ENCODE assay signal across 7 mouse cellular contexts in the genomic region with DNA sequence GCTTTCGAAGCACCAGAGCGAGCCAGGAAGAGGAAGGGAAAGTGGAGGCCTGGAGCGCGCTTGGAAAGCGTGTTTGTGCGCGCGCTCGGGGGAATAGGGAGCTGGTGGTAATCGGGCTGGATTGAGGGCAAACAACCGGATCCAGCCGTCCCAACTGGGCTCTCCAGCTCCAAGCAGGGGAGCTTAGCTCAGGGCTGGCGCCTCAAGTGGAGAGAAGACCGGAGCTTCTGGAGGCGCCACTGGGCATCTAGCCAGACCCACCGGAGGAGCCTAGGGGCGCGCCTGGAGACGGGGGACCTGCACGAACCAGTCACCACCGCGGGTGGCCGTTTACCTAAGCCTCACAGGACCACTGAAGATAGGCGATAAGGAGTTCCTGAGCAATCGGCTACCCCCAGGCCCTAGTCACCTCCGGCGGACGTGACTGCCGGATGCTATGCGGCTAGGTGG. TPM values are rescaled to one million over a fixed set of nuclear protein-coding genes. Genes with fewer than 3 reads are reported as not detected.
DNase-seq lines count a peak whose midpoint lies in the region; ATAC-seq and TF ChIP-seq lines count a peak whose summit lies in the region.

No protein-coding gene starts in this region.

- no peak for DNase-seq in spleen, adult 2 months (ENCODE audit: low read depth in 1 of 2, low spot score in 2 of 2)
- no peak for DNase-seq in spleen, adult 18-20 months
- DNase-seq in heart, postnatal 0 days (ENCODE audit: low spot score) = peak; percentile 31
- DNase-seq in frontal cortex, postnatal 10 days (ENCODE audit: low spot score in 2 of 2) = no peak

- TF ChIP-seq EP300 in heart, postnatal 0 days (IDR thresholded peaks at IDR 0.05; ENCODE audit: low read depth) = no peak

- no peaks in the 10 kb centered on the region for H3K9me3 ChIP-seq in embryonic facial prominence, embryonic 12.5 days
- H3K9me3 ChIP-seq in heart, postnatal 0 days (replicated peaks; ENCODE audit: control insufficient read depth, low read length) = no peaks in the 10 kb centered on the region
- H3K9me3 ChIP-seq in limb, embryonic 12.5 days = no peaks in the 10 kb centered on the region
- no peaks in the 10 kb centered on the region for H3K9me3 ChIP-seq in midbrain, embryonic 13.5 days

- no peak for ATAC-seq in embryonic facial prominence, embryonic 12.5 days (ENCODE audit: insufficient number of reproducible peaks, insufficient read depth, low FRiP score, low TSS enrichment)
- ATAC-seq in heart, postnatal 0 days (ENCODE audit: insufficient read depth, low read depth) = no peak
- ATAC-seq in limb, embryonic 12.5 days (ENCODE audit: insufficient number of reproducible peaks, insufficient read depth, low FRiP score, low TSS enrichment, low read depth) = no peak
- no peak for ATAC-seq in midbrain, embryonic 13.5 days

- H3K27ac ChIP-seq in spleen, adult 2 months (ENCODE audit: insufficient read depth, low read length) = peak overlapping the region; percentile 62
- H3K27ac ChIP-seq in embryonic facial prominence, embryonic 12.5 days = no peak overlapping the region
- H3K27ac ChIP-seq in heart, postnatal 0 days (ENCODE audit: low read depth) = peak overlapping the region; percentile 44
- H3K27ac ChIP-seq in limb, embryonic 12.5 days = no peak overlapping the region
- no peak overlapping the region for H3K27ac ChIP-seq in midbrain, embryonic 13.5 days

- 11% methylated on average over 30 of the region's 30 CpGs for WGBS in spleen, adult 2 months
- WGBS in embryonic facial prominence, embryonic 12.5 days = 8% methylated on average over 26 of the region's 30 CpGs
- 9% methylated on average over 29 of the region's 30 CpGs for WGBS in heart, postnatal 0 days
- 8% methylated on average over 30 of the region's 30 CpGs for WGBS in limb, embryonic 12.5 days
- 3% methylated on average over 30 of the region's 30 CpGs for WGBS in midbrain, embryonic 13.5 days

- TF ChIP-seq POLR2A in spleen, adult 2 months (IDR thresholded peaks at IDR 0.05; ENCODE audit: low read depth, low read length) = no peak

- H3K27me3 ChIP-seq in spleen, adult 2 months (ENCODE audit: control insufficient read depth, insufficient read depth, low read length) = no peaks in the 10 kb centered on the region
- H3K27me3 ChIP-seq in embryonic facial prominence, embryonic 12.5 days = peaks cover 78% of the 10 kb centered on the region
- H3K27me3 ChIP-seq in heart, postnatal 0 days (ENCODE audit: control insufficient read depth, insufficient read depth, low read length) = peaks cover 8% of the 10 kb centered on the region; the same call in 1 of the 2 replicates
- H3K27me3 ChIP-seq in limb, embryonic 12.5 days = peaks cover 95% of the 10 kb centered on the region
- H3K27me3 ChIP-seq in midbrain, embryonic 13.5 days = peaks cover 93% of the 10 kb centered on the region

- no peaks in the 10 kb centered on the region for H3K36me3 ChIP-seq in spleen, adult 2 months (ENCODE audit: control insufficient read depth, insufficient read depth, low read length)
- H3K36me3 ChIP-seq in embryonic facial prominence, embryonic 12.5 days = no peaks in the 10 kb centered on the region
- no peaks in the 10 kb centered on the region for H3K36me3 ChIP-seq in heart, postnatal 0 days (replicated peaks; ENCODE audit: control insufficient read depth, insufficient read depth, low read length)
- H3K36me3 ChIP-seq in limb, embryonic 12.5 days = no peaks in the 10 kb centered on the region
- H3K36me3 ChIP-seq in midbrain, embryonic 13.5 days = no peaks in the 10 kb centered on the region

- peak overlapping the region; percentile 44 for H3K4me2 ChIP-seq in embryonic facial prominence, embryonic 12.5 days (replicated peaks)
- peak overlapping the region; percentile 67 for H3K4me2 ChIP-seq in heart, postnatal 0 days (ENCODE audit: low read depth, low read length)
- H3K4me2 ChIP-seq in limb, embryonic 12.5 days = peak overlapping the region; percentile 52
- H3K4me2 ChIP-seq in midbrain, embryonic 13.5 days (replicated peaks) = peak overlapping the region; percentile 44

- peaks cover 7% of the 10 kb centered on the region for H3K4me1 ChIP-seq in spleen, adult 2 months (ENCODE audit: control insufficient read depth, insufficient read depth, insufficient read length)
- peaks cover 24% of the 10 kb centered on the region for H3K4me1 ChIP-seq in embryonic facial prominence, embryonic 12.5 days
- H3K4me1 ChIP-seq in heart, postnatal 0 days (ENCODE audit: control insufficient read depth, insufficient read depth) = 0 out of 2 replicates have a peak, but pooled peaks cover 9% of the 10 kb centered on the region
- H3K4me1 ChIP-seq in limb, embryonic 12.5 days (replicated peaks) = peaks cover 60% of the 10 kb centered on the region
- H3K4me1 ChIP-seq in midbrain, embryonic 13.5 days (replicated peaks) = peaks cover 58% of the 10 kb centered on the region

- peak overlapping the region; percentile 40; the same call in 1 of the 2 replicates for H3K4me3 ChIP-seq in spleen, adult 2 months (ENCODE audit: extremely low read depth, insufficient read depth, insufficient read length)
- peak overlapping the region; percentile 9; the same call in 1 of the 2 replicates for H3K4me3 ChIP-seq in embryonic facial prominence, embryonic 12.5 days
- peak overlapping the region; percentile 38 for H3K4me3 ChIP-seq in heart, postnatal 0 days (ENCODE audit: low read depth, low read length)
- H3K4me3 ChIP-seq in limb, embryonic 12.5 days (replicated peaks) = peak overlapping the region; percentile 24
- peak overlapping the region; percentile 14 for H3K4me3 ChIP-seq in midbrain, embryonic 13.5 days (replicated peaks)

- TF ChIP-seq CTCF in spleen, adult 2 months (IDR thresholded peaks at IDR 0.05; ENCODE audit: extremely low read depth, insufficient read depth, insufficient read length, insufficient replicate concordance) = no peak
- TF ChIP-seq CTCF in heart, postnatal 0 days (IDR thresholded peaks at IDR 0.05; ENCODE audit: low read depth) = no peak

- H3K9ac ChIP-seq in embryonic facial prominence, embryonic 12.5 days = no peak overlapping the region; the same call in 1 of the 2 replicates
- H3K9ac ChIP-seq in heart, postnatal 0 days (replicated peaks; ENCODE audit: low read depth, low read length) = peak overlapping the region; percentile 50
- H3K9ac ChIP-seq in limb, embryonic 12.5 days (replicated peaks) = peak overlapping the region; percentile 27; the same call in 1 of the 2 replicates
- H3K9ac ChIP-seq in midbrain, embryonic 13.5 days (replicated peaks) = no peak overlapping the region

RNA-seq across cellular contexts. Expression of gene Bcor, which starts 4.3 kb away (rescaled TPM):
- 12.8 and 15.6 TPM in 2 replicates for polyA plus RNA-seq in spleen, adult 2 months (2012; rRNA removed)
- polyA plus RNA-seq in embryonic facial prominence, embryonic 12.5 days (2016; fragmentation: Nextera tagmentation; extraction: Ambion mirVana) = 20.6 TPM in 2 replicates
- total RNA-seq in heart, postnatal 0 days (2014; rRNA removed; ENCODE audit: low replicate concordance) = 25.7 and 35.5 TPM in 2 replicates
- polyA plus RNA-seq in heart, postnatal 0 days (2015; fragmentation: Nextera tagmentation; extraction: Ambion mirVana) = 8.9 and 10.1 TPM in 2 replicates
- 25.6 and 30.5 TPM in 2 replicates for polyA plus RNA-seq in limb, embryonic 12.5 days (2016; fragmentation: Nextera tagmentation; extraction: Ambion mirVana)
- 24.1 and 25.4 TPM in 2 replicates for polyA plus RNA-seq in midbrain, embryonic 13.5 days (2015; fragmentation: Nextera tagmentation; extraction: Ambion mirVana)

Comparison
In these comparisons a context has a peak if more than half of its experiments do, and no peak if none do; other contexts are left out.
1. H3K27ac ChIP-seq: peak in spleen, adult 2 months (single experiment) and heart, postnatal 0 days (single experiment); none in embryonic facial prominence, embryonic 12.5 days (single experiment), limb, embryonic 12.5 days (single experiment) and midbrain, embryonic 13.5 days (single experiment).
2. H3K9ac ChIP-seq: peak in heart, postnatal 0 days (single experiment) and limb, embryonic 12.5 days (single experiment); none in embryonic facial prominence, embryonic 12.5 days (single experiment) and midbrain, embryonic 13.5 days (single experiment).
3. Peak in every context shown above with its lines, with median percentiles within 50 percentile points of each other: H3K4me3 ChIP-seq and H3K4me2 ChIP-seq.